Mouse (Mus musculus) thymus, adult 2 months (tissue): ENCODE data around the gene Slc10a6.

Experiments used
- CTCF ChIP-seq: fragments of 200-500 bp; IDR thresholded peaks from 2 replicates; pipeline ENCODE4 v1.5.1; 2012; ENCODE audit warnings: mild to moderate bottlenecking, control low read depth, low read length, moderate library complexity, borderline replicate concordance; ENCODE audit not compliant: control insufficient read depth, poor library complexity, insufficient read depth; ENCODE audit errors: extremely low read depth
- POLR2A ChIP-seq: fragments of 200-500 bp; IDR thresholded peaks from 2 replicates; pipeline ENCODE4 v1.6.1; 2012; ENCODE audit warnings: mild to moderate bottlenecking, low read length, control low read depth, moderate library complexity; ENCODE audit not compliant: control insufficient read depth, poor library complexity, insufficient read depth; ENCODE audit errors: extremely low read depth

DNA sequence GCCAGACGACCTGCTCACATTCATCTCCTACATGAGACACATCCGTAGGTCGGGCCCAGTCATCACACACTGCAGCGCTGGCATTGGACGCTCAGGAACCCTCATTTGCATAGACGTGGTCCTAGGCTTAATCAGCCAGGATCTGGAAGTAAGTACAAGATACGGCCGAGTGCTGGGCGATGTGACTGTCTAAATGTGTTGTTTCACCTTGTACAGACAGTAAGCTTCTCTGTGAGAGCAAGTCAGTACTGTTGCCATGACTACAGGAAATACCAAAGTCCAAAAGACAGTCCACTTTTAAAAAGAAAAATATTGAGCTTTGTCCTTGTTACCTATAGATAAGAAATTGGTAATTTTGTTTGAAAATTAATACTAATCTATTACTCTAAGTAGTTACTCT, 35.6 kb downstream of the Slc10a6 start:
- TF ChIP-seq CTCF (no peak), POLR2A (no peak)
